Mouse (Mus musculus) neural tube, embryonic 13.5 days (tissue): Measurements from ENCODE around the gene Pld5. TPM values are rescaled to one million over a fixed set of nuclear protein-coding genes. Genes with fewer than 3 reads are reported as not detected.

ENCODE experiments used
- ATAC-seq: fragments of 200-750 bp; cut with Nextera tagmentation; 2 replicates; pipeline ENCODE4 v1.8.0; 2017; ENCODE audit warnings: low read depth, mild to moderate bottlenecking, moderate TSS enrichment, moderate library complexity
- H3K27ac ChIP-seq: fragments of 300-500 bp; sonication (generic); replicated peaks from 2 replicates; pipeline ENCODE4 v1.5.1; 2015; ENCODE audit warnings: moderate library complexity, mild to moderate bottlenecking, inconsistent platforms
- H3K27me3 ChIP-seq: fragments of 300-500 bp; sonication (generic); 2 replicates; pipeline ENCODE4 v1.6.1; 2015; ENCODE audit warnings: mild to moderate bottlenecking, inconsistent platforms
- H3K36me3 ChIP-seq: fragments of 300-500 bp; sonication (generic); 2 replicates; pipeline ENCODE4 v1.6.1; 2015; ENCODE audit warnings: mild to moderate bottlenecking, inconsistent platforms
- H3K4me1 ChIP-seq: fragments of 300-500 bp; sonication (generic); replicated peaks from 2 replicates; pipeline ENCODE4 v1.6.1; 2015; ENCODE audit warnings: inconsistent platforms
- H3K4me2 ChIP-seq: fragments of 300-500 bp; sonication (generic); 2 replicates; pipeline ENCODE4 v1.6.1; 2015; ENCODE audit warnings: inconsistent platforms, mild to moderate bottlenecking, moderate library complexity
- H3K4me3 ChIP-seq: fragments of 300-500 bp; sonication (generic); 2 replicates; pipeline ENCODE4 v1.5.1; 2015; ENCODE audit warnings: mild to moderate bottlenecking, inconsistent platforms
- H3K9ac ChIP-seq: fragments of 300-500 bp; sonication (generic); 2 replicates; pipeline ENCODE4 v1.6.1; 2015; ENCODE audit warnings: moderate library complexity, mild to moderate bottlenecking, inconsistent platforms
- H3K9me3 ChIP-seq: fragments of 300-500 bp; sonication (generic); 2 replicates; pipeline ENCODE4 v1.6.1; 2016; ENCODE audit warnings: inconsistent platforms
- WGBS: fragments of 180-500 bp; shearing (Covaris S2); methylation state at CpG from one replicate; pipeline ENCODE4 v1.1.7; 2015; 5-methylcytosine and 5-hydroxymethylcytosine counted together
- polyA plus RNA-seq: library from polyadenylated mRNA; unstranded; fragments of >200 nt; fragmentation: Nextera tagmentation; extraction: Ambion mirVana; gene quantifications from 2 replicates; pipeline ENCODE4 v1.2.1, GENCODE M21; 2015

The Pld5 gene
- 6.5 and 7.3 TPM in 2 replicates for polyA plus RNA-seq

- H3K36me3 ChIP-seq, result no peaks in the 10 kb centered on the region
- H3K27me3 ChIP-seq, result peaks cover 9% of the 10 kb centered on the region
- peaks cover 24% of the 10 kb centered on the region for H3K4me1 ChIP-seq
- WGBS, result under 1% methylated on average over 79 of the region's 86 CpGs
- peak within 1 kb of the TSS; percentile 72 for H3K4me2 ChIP-seq
- H3K4me3 ChIP-seq, result peak within 1 kb of the TSS; percentile 65
- H3K9me3 ChIP-seq, result no peaks in the 10 kb centered on the region
- ATAC-seq, result peak; percentile 94
- H3K27ac ChIP-seq, result peak within 1 kb of the TSS; percentile 73
- H3K9ac ChIP-seq, result peak within 1 kb of the TSS; percentile 84
Measured at GRCm38 (mm10) chr1:176274667-176275610, at the start of gene Pld5. Gene Pld5, minus strand, starts transcription at chr1:176275312.

- ATAC-seq, result no peak
- no peaks in the 10 kb centered on the region for H3K27me3 ChIP-seq
- no peak overlapping the region for H3K4me2 ChIP-seq
- H3K4me3 ChIP-seq, result no peak overlapping the region
- H3K27ac ChIP-seq, result no peak overlapping the region
- no peaks in the 10 kb centered on the region for H3K9me3 ChIP-seq
- no peaks in the 10 kb centered on the region for H3K36me3 ChIP-seq
- WGBS, result 81% methylated on average over 2 of the region's 2 CpGs
- H3K4me1 ChIP-seq, result peaks cover 6% of the 10 kb centered on the region; the same call in 1 of the 2 replicates
- H3K9ac ChIP-seq, result no peak overlapping the region
Measured at GRCm38 (mm10) chr1:176315063-176315462, 40.0 kb upstream of the Pld5 start.

GRCm38 (mm10) chr1:176310174-176310573 is 35.1 kb upstream of the Pld5 start:
- ATAC-seq, result no peak
- H3K4me2 ChIP-seq, result no peak overlapping the region
- no peak overlapping the region for H3K9ac ChIP-seq
- no peaks in the 10 kb centered on the region for H3K27me3 ChIP-seq
- H3K27ac ChIP-seq, result no peak overlapping the region
- 18% methylated on average over 3 of the region's 3 CpGs for WGBS
- H3K4me3 ChIP-seq, result no peak overlapping the region
- H3K36me3 ChIP-seq, result no peaks in the 10 kb centered on the region
- no peaks in the 10 kb centered on the region for H3K9me3 ChIP-seq
- peaks cover 6% of the 10 kb centered on the region; the same call in 1 of the 2 replicates for H3K4me1 ChIP-seq

GRCm38 (mm10) chr1:176289396-176289795 is 14.3 kb upstream of the Pld5 start:
- no peak overlapping the region for H3K4me2 ChIP-seq
- no peak overlapping the region for H3K9ac ChIP-seq
- no peaks in the 10 kb centered on the region for H3K4me1 ChIP-seq
- H3K27me3 ChIP-seq, result no peaks in the 10 kb centered on the region
- H3K4me3 ChIP-seq, result no peak overlapping the region
- H3K27ac ChIP-seq, result no peak overlapping the region
- WGBS, result 44% methylated on average over 5 of the region's 5 CpGs
- no peak for ATAC-seq
- no peaks in the 10 kb centered on the region for H3K9me3 ChIP-seq
- no peaks in the 10 kb centered on the region for H3K36me3 ChIP-seq

GRCm38 (mm10) chr1:176275611-176275980 is 484 bp upstream of the Pld5 start:
- peaks cover 9% of the 10 kb centered on the region for H3K27me3 ChIP-seq
- peak overlapping the region; percentile 73 for H3K27ac ChIP-seq
- no peaks in the 10 kb centered on the region for H3K9me3 ChIP-seq
- H3K4me2 ChIP-seq, result peak overlapping the region; percentile 72
- WGBS, result 9% methylated on average over 11 of the region's 11 CpGs
- peaks cover 24% of the 10 kb centered on the region for H3K4me1 ChIP-seq
- H3K9ac ChIP-seq, result peak overlapping the region; percentile 84
- no peaks in the 10 kb centered on the region for H3K36me3 ChIP-seq
- H3K4me3 ChIP-seq, result peak overlapping the region; percentile 65
- ATAC-seq, result peak; percentile 27; the same call in 1 of the 2 replicates

GRCm38 (mm10) chr1:176248717-176249030 is 26.4 kb downstream of the Pld5 start:
- H3K27ac ChIP-seq, result no peak overlapping the region
- 32% methylated on average over 5 of the region's 5 CpGs for WGBS
- H3K4me3 ChIP-seq, result no peak overlapping the region
- no peaks in the 10 kb centered on the region for H3K27me3 ChIP-seq
- H3K4me2 ChIP-seq, result peak overlapping the region; percentile 13; the same call in 1 of the 2 replicates
- H3K9me3 ChIP-seq, result no peaks in the 10 kb centered on the region
- ATAC-seq, result no peak
- peaks cover 10% of the 10 kb centered on the region for H3K4me1 ChIP-seq
- H3K36me3 ChIP-seq, result no peaks in the 10 kb centered on the region
- H3K9ac ChIP-seq, result no peak overlapping the region

GRCm38 (mm10) chr1:176247885-176248716 is 27.0 kb downstream of the Pld5 start:
- Histone ChIP-seq H3K4me3 (no peak overlapping the region), H3K4me1 (peaks cover 10% of the 10 kb centered on the region), H3K27me3 (no peaks in the 10 kb centered on the region), H3K9me3 (no peaks in the 10 kb centered on the region), H3K4me2 (peak overlapping the region; percentile 13; the same call in 1 of the 2 replicates), H3K9ac (no peak overlapping the region), H3K27ac (no peak overlapping the region), H3K36me3 (no peaks in the 10 kb centered on the region)
- 57% methylated on average over 9 of the region's 9 CpGs for WGBS
- ATAC-seq, result no peak

- ATAC-seq, result no peak
- Histone ChIP-seq H3K4me2 (no peak overlapping the region), H3K27ac (no peak overlapping the region), H3K4me1 (no peaks in the 10 kb centered on the region), H3K9ac (no peak overlapping the region), H3K9me3 (no peaks in the 10 kb centered on the region), H3K27me3 (no peaks in the 10 kb centered on the region), H3K36me3 (no peaks in the 10 kb centered on the region), H3K4me3 (no peak overlapping the region)
- 86% methylated on average over 2 of the region's 2 CpGs for WGBS
Measured at GRCm38 (mm10) chr1:176239199-176239598, 35.9 kb downstream of the Pld5 start.

GRCm38 (mm10) chr1:176223794-176224193 is 51.3 kb downstream of the Pld5 start:
- 87% methylated on average over 10 of the region's 10 CpGs for WGBS
- ATAC-seq, result no peak
- Histone ChIP-seq H3K4me1 (0 out of 2 replicates have a peak, but pooled peaks cover 3% of the 10 kb centered on the region), H3K4me3 (no peak overlapping the region), H3K27me3 (no peaks in the 10 kb centered on the region), H3K4me2 (no peak overlapping the region), H3K9ac (no peak overlapping the region), H3K36me3 (no peaks in the 10 kb centered on the region), H3K27ac (no peak overlapping the region), H3K9me3 (no peaks in the 10 kb centered on the region)

GRCm38 (mm10) chr1:176223196-176223595 is 51.9 kb downstream of the Pld5 start:
- Histone ChIP-seq H3K27me3 (no peaks in the 10 kb centered on the region), H3K4me3 (no peak overlapping the region), H3K4me1 (0 out of 2 replicates have a peak, but pooled peaks cover 3% of the 10 kb centered on the region), H3K9ac (no peak overlapping the region), H3K4me2 (no peak overlapping the region), H3K27ac (no peak overlapping the region), H3K9me3 (no peaks in the 10 kb centered on the region), H3K36me3 (no peaks in the 10 kb centered on the region)
- WGBS, result 7% methylated on average over 12 of the region's 12 CpGs
- peak; percentile 77 for ATAC-seq

- no peak for ATAC-seq
- Histone ChIP-seq H3K27ac (no peak overlapping the region), H3K36me3 (no peaks in the 10 kb centered on the region), H3K4me3 (no peak overlapping the region), H3K4me2 (no peak overlapping the region), H3K27me3 (no peaks in the 10 kb centered on the region), H3K9ac (no peak overlapping the region), H3K9me3 (no peaks in the 10 kb centered on the region), H3K4me1 (peaks cover 14% of the 10 kb centered on the region)
- WGBS, result 83% methylated on average over 5 of the region's 5 CpGs
Measured at GRCm38 (mm10) chr1:176218217-176218616, 56.9 kb downstream of the Pld5 start.
